Mouse (Mus musculus) forebrain, postnatal 0 days (tissue): ENCODE results near the gene Supt6. TPM values are rescaled to one million over a fixed set of nuclear protein-coding genes. Genes with fewer than 3 reads are reported as not detected.

ENCODE experiments used
- ATAC-seq: fragments of 200-750 bp; cut with Nextera tagmentation; 2 replicates; pipeline ENCODE4 v1.8.0; 2017; ENCODE audit warnings: mild to moderate bottlenecking, moderate library complexity
- DNase-seq: peaks from one replicate; pipeline ENCODE4 v3.0.0-alpha.2; 2015
- H3K27ac ChIP-seq: fragments of 300-500 bp; sonication (generic); 2 replicates; pipeline ENCODE4 v1.5.1; 2014; ENCODE audit warnings: low read depth, mild to moderate bottlenecking, antibody characterized with exemption, low read length, moderate library complexity, mixed read lengths
- H3K27me3 ChIP-seq: fragments of 300-500 bp; sonication (generic); 2 replicates; pipeline ENCODE4 v1.6.1; 2014; ENCODE audit warnings: mild to moderate bottlenecking, low read length, mixed read lengths; ENCODE audit not compliant: insufficient read depth
- H3K36me3 ChIP-seq: fragments of 300-500 bp; sonication (generic); 2 replicates; pipeline ENCODE4 v1.6.1; 2014; ENCODE audit warnings: mild to moderate bottlenecking, moderate library complexity; ENCODE audit not compliant: insufficient read depth
- H3K4me1 ChIP-seq: fragments of 300-500 bp; sonication (generic); 2 replicates; pipeline ENCODE4 v1.6.1; 2014; ENCODE audit warnings: antibody characterized with exemption; ENCODE audit not compliant: insufficient read depth
- H3K4me2 ChIP-seq: fragments of 300-500 bp; sonication (generic); 2 replicates; pipeline ENCODE4 v1.6.1; 2014; ENCODE audit warnings: low read depth, mild to moderate bottlenecking, moderate library complexity
- H3K4me3 ChIP-seq: fragments of 300-500 bp; sonication (generic); 2 replicates; pipeline ENCODE4 v1.5.1; 2014; ENCODE audit warnings: low read depth, low read length, mixed read lengths
- H3K9ac ChIP-seq: fragments of 300-500 bp; sonication (generic); 2 replicates; pipeline ENCODE4 v1.6.1; 2014; ENCODE audit warnings: mild to moderate bottlenecking
- H3K9me3 ChIP-seq: fragments of 300-500 bp; sonication (generic); 2 replicates; pipeline ENCODE4 v1.6.1; 2016; ENCODE audit warnings: low read length
- CTCF ChIP-seq: sonication (generic); IDR thresholded peaks from 2 replicates; pipeline ENCODE4 v1.5.1; 2016; ENCODE audit warnings: antibody characterized with exemption, control low read depth, low read depth
- WGBS: fragments of 180-500 bp; shearing (Covaris S2); extraction: QIAGEN DNeasy Blood & Tissue Kit; methylation state at CpG from one replicate; pipeline ENCODE4 v1.1.7; 2014; 5-methylcytosine and 5-hydroxymethylcytosine counted together
- microRNA-seq, 2 experiments: library from miRNA; unstranded; fragments of <30 nt; microRNA quantifications; one replicate each; pipeline ENCODE4; 2016
- polyA plus RNA-seq: library from polyadenylated mRNA; unstranded; fragments of >200 nt; fragmentation: Nextera tagmentation; extraction: Ambion mirVana; gene quantifications from 2 replicates; pipeline ENCODE4 v1.2.1, GENCODE M21; 2015
- total RNA-seq: library from RNA; depleted of rRNA; stranded (reverse); fragments of >200 nt; gene quantifications from 2 replicates; pipeline ENCODE4 v1.2.3, GENCODE M21; 2014; rRNA removed

Gene Supt6
- total and polyA plus RNA-seq, 2 experiments from 2014 or later = 21.6 to 44.1 TPM

DNA sequence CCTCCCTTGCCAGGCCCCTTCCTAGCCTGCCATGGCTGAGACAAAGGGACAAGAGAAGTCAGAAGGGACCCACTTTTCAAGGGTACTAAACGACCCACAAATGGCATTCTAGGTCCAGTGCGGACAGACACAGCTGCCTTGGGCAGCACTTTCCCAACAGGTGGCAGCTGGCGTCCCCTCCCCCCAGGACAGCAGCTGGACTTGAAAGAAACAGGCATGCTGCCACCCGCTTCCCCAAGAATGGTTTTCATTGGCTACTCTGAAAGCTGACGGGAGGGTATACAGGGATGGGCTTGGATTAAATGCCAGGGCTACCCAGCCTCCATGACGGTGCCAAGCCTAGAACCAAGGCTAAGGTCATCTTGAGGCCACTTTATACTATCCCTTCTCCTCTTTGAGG lies 83.3 kb downstream of the Supt6 start:
- 14% methylated on average over 6 of the region's 6 CpGs for WGBS
- H3K4me3 ChIP-seq = peak overlapping the region; percentile 67; the same call in 1 of the 2 replicates
- TF ChIP-seq CTCF = no peak
- peak overlapping the region; percentile 96 for H3K27ac ChIP-seq
- H3K4me1 ChIP-seq = peaks cover 13% of the 10 kb centered on the region
- H3K9ac ChIP-seq = peak overlapping the region; percentile 10; the same call in 1 of the 2 replicates
- DNase-seq (peak; percentile 59), ATAC-seq (no peak)
- H3K36me3 ChIP-seq = peaks cover 43% of the 10 kb centered on the region
- no peaks in the 10 kb centered on the region for H3K27me3 ChIP-seq
- H3K4me2 ChIP-seq = peak overlapping the region; percentile 89
- H3K9me3 ChIP-seq = no peaks in the 10 kb centered on the region

DNA sequence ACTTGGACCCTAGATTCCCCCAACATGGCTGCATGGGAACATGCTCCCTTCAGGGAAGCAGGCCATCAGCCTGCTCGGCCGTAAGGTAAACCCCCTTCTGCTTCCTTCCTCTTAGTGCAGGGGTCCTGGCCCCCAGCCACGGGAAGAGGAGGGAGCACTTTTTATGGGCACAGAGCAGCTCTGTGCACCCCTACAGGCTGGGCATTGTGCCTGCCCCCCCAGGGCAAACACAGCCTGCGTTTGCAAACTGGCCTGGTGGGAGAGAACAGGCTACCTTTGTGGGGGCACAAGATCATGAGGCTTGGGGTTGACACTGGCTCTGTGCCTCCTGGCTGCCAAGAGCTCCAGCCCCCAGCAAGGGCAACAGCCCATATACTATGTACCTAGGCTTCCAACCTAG lies 83.8 kb downstream of the Supt6 start:
- Histone ChIP-seq H3K36me3 (peaks cover 46% of the 10 kb centered on the region), H3K4me3 (no peak overlapping the region)
- peak; percentile 40 for DNase-seq

DNA sequence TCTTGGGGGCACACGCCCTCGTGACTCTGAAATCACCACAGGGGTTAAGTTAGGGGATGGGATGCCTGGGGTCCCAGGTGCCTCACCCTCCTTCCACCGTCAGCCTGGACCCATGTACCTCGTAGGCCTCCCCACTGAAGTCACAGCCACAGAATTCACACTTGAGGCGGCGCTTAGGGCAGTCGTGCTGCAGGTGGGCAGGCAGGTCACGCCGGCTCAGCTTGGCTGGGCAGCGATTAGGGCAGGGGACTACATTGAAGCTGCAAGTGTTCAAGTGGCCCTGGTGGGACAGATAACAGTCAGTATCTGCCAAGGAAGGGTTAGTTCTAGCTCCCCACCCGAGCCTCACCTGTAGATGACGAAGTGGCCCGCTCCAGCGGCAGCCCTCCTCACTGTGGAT lies 84.6 kb downstream of the Supt6 start:
- Histone ChIP-seq H3K9me3 (no peaks in the 10 kb centered on the region), H3K4me1 (peaks cover 13% of the 10 kb centered on the region), H3K4me3 (no peak overlapping the region), H3K4me2 (no peak overlapping the region), H3K27ac (no peak overlapping the region), H3K27me3 (no peaks in the 10 kb centered on the region), H3K9ac (no peak overlapping the region), H3K36me3 (peaks cover 52% of the 10 kb centered on the region)
- DNase-seq (no peak), ATAC-seq (no peak)
- WGBS = 92% methylated on average over 14 of the region's 14 CpGs
- no peak for TF ChIP-seq CTCF

More for the DNA sequence above, 83.8 kb downstream of the Supt6 start:
- no peak for ATAC-seq
- Histone ChIP-seq H3K4me2 (peak overlapping the region; percentile 89; the same call in 1 of the 2 replicates), H3K27me3 (no peaks in the 10 kb centered on the region), H3K4me1 (peaks cover 13% of the 10 kb centered on the region), H3K27ac (peak overlapping the region; percentile 96), H3K9ac (no peak overlapping the region), H3K9me3 (no peaks in the 10 kb centered on the region)
- 45% methylated on average over 4 of the region's 4 CpGs for WGBS
- no peak for TF ChIP-seq CTCF

DNA sequence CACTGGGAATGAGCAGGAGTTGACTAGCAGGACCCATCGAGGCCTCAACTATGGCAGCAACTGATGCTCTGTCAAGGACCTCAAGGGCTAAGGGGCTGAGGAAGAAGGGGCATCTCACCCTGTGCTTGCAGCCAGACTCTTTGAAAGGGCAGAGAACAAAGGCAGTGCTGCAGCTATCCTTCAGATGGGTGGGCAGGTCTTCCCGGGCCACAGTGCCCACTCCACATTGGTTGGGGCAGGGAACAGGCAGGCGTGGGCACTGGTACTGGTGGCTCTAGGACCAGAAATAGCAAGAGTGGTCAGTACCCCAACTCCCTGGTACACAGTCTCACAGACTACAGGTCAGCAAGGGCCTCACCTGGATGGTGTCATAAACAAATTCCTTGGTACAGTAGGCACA lies 85.1 kb downstream of the Supt6 start:
- no peak overlapping the region for H3K9ac ChIP-seq
- H3K36me3 ChIP-seq = peaks cover 55% of the 10 kb centered on the region
- peaks cover 8% of the 10 kb centered on the region for H3K4me1 ChIP-seq
- H3K9me3 ChIP-seq = no peaks in the 10 kb centered on the region
- H3K27me3 ChIP-seq = no peaks in the 10 kb centered on the region
- no peak overlapping the region for H3K4me3 ChIP-seq
- no peak for TF ChIP-seq CTCF
- DNase-seq = no peak
- no peak overlapping the region for H3K27ac ChIP-seq
- no peak overlapping the region for H3K4me2 ChIP-seq
- 82% methylated on average over 3 of the region's 3 CpGs for WGBS
- ATAC-seq = no peak

DNA sequence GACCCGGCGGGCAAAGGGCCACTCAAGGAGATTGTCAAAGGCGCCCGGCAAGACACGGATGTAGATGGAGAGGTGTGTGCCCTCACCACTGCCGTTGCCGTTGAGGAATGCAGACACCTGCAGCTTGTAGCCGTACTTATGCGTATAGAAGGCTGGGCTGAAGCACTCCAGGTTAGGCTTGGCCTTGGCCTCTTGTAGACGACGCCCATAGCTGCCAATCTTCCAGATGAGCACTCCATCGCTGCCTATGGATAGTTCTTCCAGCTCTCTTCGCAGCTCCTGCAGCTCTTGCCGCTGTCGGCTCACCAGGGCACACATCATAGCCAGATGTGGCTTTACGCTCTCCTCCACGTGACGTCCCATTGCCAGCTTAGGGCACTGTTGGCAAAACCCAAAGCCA lies 85.6 kb downstream of the Supt6 start:
- Histone ChIP-seq H3K4me2 (no peak overlapping the region), H3K27ac (no peak overlapping the region), H3K27me3 (no peaks in the 10 kb centered on the region), H3K36me3 (peaks cover 60% of the 10 kb centered on the region), H3K9me3 (no peaks in the 10 kb centered on the region), H3K4me3 (no peak overlapping the region), H3K4me1 (peaks cover 7% of the 10 kb centered on the region), H3K9ac (no peak overlapping the region)
- DNase-seq = no peak
- 90% methylated on average over 18 of the region's 18 CpGs for WGBS
- TF ChIP-seq CTCF = no peak
- no peak for ATAC-seq

DNA sequence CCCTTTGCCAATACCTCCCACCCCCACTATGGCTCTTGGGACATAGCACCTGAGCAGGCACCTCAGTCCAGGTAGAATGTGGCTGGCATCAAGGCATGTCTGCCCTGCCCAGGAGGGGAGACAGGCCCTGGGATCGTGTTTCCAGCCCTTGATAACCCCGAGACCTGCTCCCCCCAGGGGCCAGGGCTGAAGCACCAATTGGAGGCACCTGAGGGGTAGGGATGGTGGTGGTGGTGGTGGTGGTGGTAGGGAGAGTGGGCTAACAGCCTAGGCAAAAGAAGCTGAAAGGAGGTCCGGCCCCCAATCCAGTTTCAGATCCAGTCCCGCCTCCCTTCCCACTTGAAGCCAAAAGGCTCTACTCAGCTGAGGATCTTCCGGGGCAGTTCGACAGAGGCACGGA lies 86.2 kb downstream of the Supt6 start:
- Histone ChIP-seq H3K27ac (no peak overlapping the region), H3K9me3 (no peaks in the 10 kb centered on the region), H3K4me3 (no peak overlapping the region), H3K36me3 (peaks cover 66% of the 10 kb centered on the region), H3K4me2 (no peak overlapping the region), H3K27me3 (no peaks in the 10 kb centered on the region), H3K4me1 (peaks cover 7% of the 10 kb centered on the region), H3K9ac (no peak overlapping the region)
- TF ChIP-seq CTCF = no peak
- 83% methylated on average over 7 of the region's 7 CpGs for WGBS
- DNase-seq = no peak
- ATAC-seq = no peak

DNA sequence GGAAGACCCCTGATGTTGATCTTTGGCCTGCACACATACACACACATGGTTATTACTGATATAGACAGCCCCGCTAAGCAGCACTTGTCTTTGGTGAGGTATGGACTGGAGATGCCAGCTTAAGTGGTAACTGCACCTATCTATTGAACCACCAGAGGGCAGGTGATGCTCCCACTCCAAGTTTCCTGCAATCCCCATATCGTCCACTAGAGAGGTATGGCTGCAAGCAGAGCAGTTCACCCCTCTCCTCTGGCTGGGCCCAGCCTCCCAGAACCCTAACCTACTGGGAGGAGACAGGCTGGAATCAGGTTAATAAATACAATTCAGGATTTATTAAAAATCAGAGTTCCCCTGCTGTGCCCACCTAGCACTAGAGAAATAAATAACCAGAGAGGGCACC lies 86.7 kb downstream of the Supt6 start:
- Histone ChIP-seq H3K4me1 (peaks cover 7% of the 10 kb centered on the region), H3K4me3 (no peak overlapping the region), H3K4me2 (no peak overlapping the region), H3K36me3 (peaks cover 71% of the 10 kb centered on the region), H3K27ac (no peak overlapping the region), H3K9me3 (no peaks in the 10 kb centered on the region), H3K9ac (no peak overlapping the region), H3K27me3 (no peaks in the 10 kb centered on the region)
- ATAC-seq (peak; percentile 69), DNase-seq (peak; percentile 89)
- WGBS = 20% methylated on average over 2 of the region's 2 CpGs
- peak; percentile 99 for TF ChIP-seq CTCF

Small RNAs within 50 kb of the gene (microRNA-seq; reads per million reads assigned to microRNA genes)
- gene Mir7653 = 0 to 0.61 reads per million in 2 experiments

Other genes with a start within 250 kb of the Supt6 start
- 48.4 and 59.2 TPM in 2 replicates for gene Dhrs13, start 213.7 kb downstream of the Supt6 start, total RNA-seq
- gene Dhrs13, start 213.7 kb downstream of the Supt6 start, polyA plus RNA-seq = 40.5 and 48.4 TPM in 2 replicates
- gene Flot2, start 208.1 kb downstream of the Supt6 start, total RNA-seq = 77.1 and 83.9 TPM in 2 replicates
- gene Flot2, start 208.1 kb downstream of the Supt6 start, polyA plus RNA-seq = 101 and 105 TPM in 2 replicates
- gene Eral1, start 165.6 kb downstream of the Supt6 start, total RNA-seq = 27.4 and 30.3 TPM in 2 replicates
- gene Eral1, start 165.6 kb downstream of the Supt6 start, polyA plus RNA-seq = 25.5 and 26.7 TPM in 2 replicates
- gene Fam222b, start 151.3 kb downstream of the Supt6 start, total RNA-seq = 17.4 and 24.6 TPM in 2 replicates
- gene Fam222b, start 151.3 kb downstream of the Supt6 start, polyA plus RNA-seq = 21.9 and 24.0 TPM in 2 replicates
- gene Traf4, start 80.4 kb downstream of the Supt6 start, total RNA-seq = 99.0 and 107 TPM in 2 replicates
- gene Traf4, start 80.4 kb downstream of the Supt6 start, polyA plus RNA-seq = 104 and 131 TPM in 2 replicates
- gene Nek8, start 69.3 kb downstream of the Supt6 start, total RNA-seq = 4.7 and 6.1 TPM in 2 replicates
- 5.5 and 5.7 TPM in 2 replicates for gene Nek8, start 69.3 kb downstream of the Supt6 start, polyA plus RNA-seq
- gene Tlcd1, start 69.3 kb downstream of the Supt6 start, total RNA-seq = 15.3 and 22.0 TPM in 2 replicates
- 13.9 and 19.0 TPM in 2 replicates for gene Tlcd1, start 69.3 kb downstream of the Supt6 start, polyA plus RNA-seq
- 772 and 968 TPM in 2 replicates for gene Rpl23a, start 62.4 kb downstream of the Supt6 start, total RNA-seq
- 938 and 1,223 TPM in 2 replicates for gene Rpl23a, start 62.4 kb downstream of the Supt6 start, polyA plus RNA-seq
- 76.9 and 83.5 TPM in 2 replicates for gene Rab34, start 57.6 kb downstream of the Supt6 start, total RNA-seq
- gene Rab34, start 57.6 kb downstream of the Supt6 start, polyA plus RNA-seq = 50.8 and 55.5 TPM in 2 replicates
- 0.81 and 2.4 TPM in 2 replicates for gene Proca1, start 52.6 kb downstream of the Supt6 start, total RNA-seq
- 2.5 and 3.3 TPM in 2 replicates for gene Proca1, start 52.6 kb downstream of the Supt6 start, polyA plus RNA-seq
- 76.2 and 76.4 TPM in 2 replicates for gene Sdf2, start 241 bp downstream of the Supt6 start, total RNA-seq
- gene Sdf2, start 241 bp downstream of the Supt6 start, polyA plus RNA-seq = 92.1 and 92.8 TPM in 2 replicates
- gene 2610507B11Rik, start 15.8 kb upstream of the Supt6 start, total RNA-seq = 58.6 and 70.2 TPM in 2 replicates
- 34.6 and 49.4 TPM in 2 replicates for gene 2610507B11Rik, start 15.8 kb upstream of the Supt6 start, polyA plus RNA-seq
- gene BC030499, start 44.9 kb upstream of the Supt6 start, total RNA-seq = 0.38 and 0.62 TPM in 2 replicates
- gene BC030499, start 44.9 kb upstream of the Supt6 start, polyA plus RNA-seq = not detected in 2 replicates
- gene Spag5, start 55.5 kb upstream of the Supt6 start, total RNA-seq = 5.7 and 6.5 TPM in 2 replicates
- 3.5 and 4.8 TPM in 2 replicates for gene Spag5, start 55.5 kb upstream of the Supt6 start, polyA plus RNA-seq
- gene Aldoc, start 77.0 kb upstream of the Supt6 start, total RNA-seq = 187 and 207 TPM in 2 replicates
- 182 and 219 TPM in 2 replicates for gene Aldoc, start 77.0 kb upstream of the Supt6 start, polyA plus RNA-seq
- gene Pigs, start 82.4 kb upstream of the Supt6 start, total RNA-seq = 33.0 and 43.1 TPM in 2 replicates
- 63.7 and 76.8 TPM in 2 replicates for gene Pigs, start 82.4 kb upstream of the Supt6 start, polyA plus RNA-seq
- 86.5 and 99.7 TPM in 2 replicates for gene Unc119, start 97.5 kb upstream of the Supt6 start, total RNA-seq
- 72.2 and 72.5 TPM in 2 replicates for gene Unc119, start 97.5 kb upstream of the Supt6 start, polyA plus RNA-seq
- gene Foxn1, start 140.6 kb upstream of the Supt6 start, total RNA-seq = not detected in 2 replicates
- not detected in 2 replicates for gene Foxn1, start 140.6 kb upstream of the Supt6 start, polyA plus RNA-seq
- not detected in 2 replicates for gene Slc13a2, start 176.2 kb upstream of the Supt6 start, total RNA-seq
- gene Slc13a2, start 176.2 kb upstream of the Supt6 start, polyA plus RNA-seq = not detected in 2 replicates
- 10.8 and 11.2 TPM in 2 replicates for gene Slc46a1, start 219.7 kb upstream of the Supt6 start, total RNA-seq
- 16.5 and 18.8 TPM in 2 replicates for gene Slc46a1, start 219.7 kb upstream of the Supt6 start, polyA plus RNA-seq